Mouse (Mus musculus) c-Kit-positive CD71-positive TER-119-negative erythroid progenitor cells, embryonic 14.5 days (primary cell): Measurements from ENCODE around the gene Hoxa4.

Experiments
- DNase-seq: peaks from one replicate; pipeline ENCODE4 v3.0.0-alpha.2; 2013; ENCODE audit warnings: low read depth

Gene Hoxa4

GRCm38 (mm10) chr6:52228475-52229465 is 37.2 kb upstream of the Hoxa4 start:
- no peak for DNase-seq

GRCm38 (mm10) chr6:52227470-52228222 is 36.1 kb upstream of the Hoxa4 start:
- DNase-seq = no peak

- no peak for DNase-seq
Observed at GRCm38 (mm10) chr6:52226569-52227257, 35.2 kb upstream of the Hoxa4 start.

GRCm38 (mm10) chr6:52225612-52226568 is 34.3 kb upstream of the Hoxa4 start:
- no peak for DNase-seq

GRCm38 (mm10) chr6:52224895-52225611 is 33.5 kb upstream of the Hoxa4 start:
- DNase-seq = no peak

- DNase-seq = no peak
Observed at GRCm38 (mm10) chr6:52223939-52224760, 32.6 kb upstream of the Hoxa4 start.

- DNase-seq = no peak
Observed at GRCm38 (mm10) chr6:52222729-52223128, 31.2 kb upstream of the Hoxa4 start.

- DNase-seq = no peak
Observed at GRCm38 (mm10) chr6:52221993-52222685, 30.6 kb upstream of the Hoxa4 start.

- peak; percentile 39 for DNase-seq
Observed at GRCm38 (mm10) chr6:52221337-52221992, 29.9 kb upstream of the Hoxa4 start, which contains the start of gene Hoxa7. Gene Hoxa7, minus strand, starts transcription at chr6:52221854.

- no peak for DNase-seq
Observed at GRCm38 (mm10) chr6:52220865-52221310, 29.3 kb upstream of the Hoxa4 start.

- DNase-seq = no peak
Observed at GRCm38 (mm10) chr6:52220003-52220864, 28.7 kb upstream of the Hoxa4 start.

GRCm38 (mm10) chr6:52219234-52219942 is 27.8 kb upstream of the Hoxa4 start:
- DNase-seq = no peak

GRCm38 (mm10) chr6:52218643-52219215 is 27.2 kb upstream of the Hoxa4 start:
- DNase-seq = no peak

GRCm38 (mm10) chr6:52217895-52218642 is 26.5 kb upstream of the Hoxa4 start:
- no peak for DNase-seq

- no peak for DNase-seq
Observed at GRCm38 (mm10) chr6:52217459-52217768, 25.9 kb upstream of the Hoxa4 start.
